Mouse (Mus musculus) limb, embryonic 14.5 days (tissue): ENCODE measurements at regions not wholly inside any gene's neighbourhood (a gene's known extent, or its start where the extent isn't known, plus 50 kb on each side); places are given as distances from the start of the nearest gene placed in this dataset.

Experiments used
- ATAC-seq: fragments of 200-750 bp; cut with Nextera tagmentation; 2 replicates; pipeline ENCODE4 v1.8.0; 2017; ENCODE audit warnings: low read depth, moderate number of reproducible peaks, moderate TSS enrichment; ENCODE audit not compliant: low FRiP score
- DNase-seq: peaks from one replicate; pipeline ENCODE4 v3.0.0-alpha.2; 2015; ENCODE audit warnings: low spot score
- H3K27ac ChIP-seq: fragments of 300-500 bp; sonication (generic); replicated peaks from 2 replicates; pipeline ENCODE4 v1.5.1; 2014; ENCODE audit warnings: low read depth, mild to moderate bottlenecking, low read length, moderate library complexity, mixed read lengths
- H3K27me3 ChIP-seq: fragments of 300-500 bp; sonication (generic); 2 replicates; pipeline ENCODE4 v1.6.1; 2014; ENCODE audit warnings: low read length, mixed read lengths; ENCODE audit not compliant: control insufficient read depth, insufficient read depth
- H3K36me3 ChIP-seq: fragments of 300-500 bp; sonication (generic); 2 replicates; pipeline ENCODE4 v1.6.1; 2014; ENCODE audit warnings: mild to moderate bottlenecking, low read length, moderate library complexity, mixed read lengths; ENCODE audit not compliant: control insufficient read depth, insufficient read depth
- H3K4me1 ChIP-seq: fragments of 300-500 bp; sonication (generic); 2 replicates; pipeline ENCODE4 v1.6.1; 2014; ENCODE audit warnings: antibody characterized with exemption, low read length, mixed read lengths; ENCODE audit not compliant: control insufficient read depth, insufficient read depth
- H3K4me2 ChIP-seq: fragments of 300-500 bp; sonication (generic); replicated peaks from 2 replicates; pipeline ENCODE4 v1.6.1; 2014; ENCODE audit warnings: low read depth, mild to moderate bottlenecking, low read length, moderate library complexity; ENCODE audit not compliant: severe bottlenecking
- H3K4me3 ChIP-seq: fragments of 300-500 bp; sonication (generic); replicated peaks from 2 replicates; pipeline ENCODE4 v1.5.1; 2014; ENCODE audit warnings: low read length
- H3K9ac ChIP-seq: fragments of 300-500 bp; sonication (generic); 2 replicates; pipeline ENCODE4 v1.6.1; 2014; ENCODE audit warnings: mild to moderate bottlenecking, low read depth, low read length, moderate library complexity; ENCODE audit not compliant: severe bottlenecking
- H3K9me3 ChIP-seq: fragments of 300-500 bp; sonication (generic); 2 replicates; pipeline ENCODE4 v1.6.1; 2016; ENCODE audit warnings: low read length; ENCODE audit not compliant: control insufficient read depth
- POLR2A ChIP-seq: fragments of 200-500 bp; IDR thresholded peaks from 2 replicates; pipeline ENCODE4 v1.8.0; 2012; ENCODE audit warnings: inconsistent platforms, mild to moderate bottlenecking, moderate library complexity, borderline replicate concordance; ENCODE audit not compliant: insufficient read depth, insufficient read length; ENCODE audit errors: extremely low read depth
- WGBS: fragments of 180-500 bp; shearing (Covaris S2); extraction: QIAGEN DNeasy Blood & Tissue Kit; methylation state at CpG from one replicate; pipeline ENCODE4 v1.1.7; 2014; 5-methylcytosine and 5-hydroxymethylcytosine counted together

DNA sequence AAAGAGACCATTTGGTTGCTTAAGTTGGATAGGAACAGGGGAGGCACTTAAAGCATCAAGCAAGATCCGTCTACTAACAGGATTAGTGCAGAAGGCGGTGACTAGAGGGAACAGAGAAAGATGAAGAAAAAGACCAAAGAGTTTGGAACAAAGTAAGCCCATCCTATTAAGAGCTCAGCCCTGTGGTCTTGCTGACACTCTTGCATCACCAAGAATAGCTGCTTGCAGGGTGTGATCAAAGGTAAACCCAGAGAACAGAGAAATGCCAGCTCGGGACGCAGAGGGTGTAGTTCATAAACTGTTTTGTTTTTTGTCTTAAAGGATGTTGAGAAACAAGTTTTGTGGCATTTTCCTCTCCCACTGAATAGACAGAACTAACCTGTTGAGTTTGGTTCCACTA is 574.8 kb downstream of the Slc4a3 start:
- no peak for DNase-seq
- ATAC-seq, result no peak
- Histone ChIP-seq H3K4me2 (no peak overlapping the region), H3K27ac (no peak overlapping the region), H3K27me3 (no peaks in the 10 kb centered on the region), H3K36me3 (no peaks in the 10 kb centered on the region), H3K9me3 (no peaks in the 10 kb centered on the region), H3K4me3 (no peak overlapping the region), H3K4me1 (no peaks in the 10 kb centered on the region; the same call in 1 of the 2 replicates), H3K9ac (no peak overlapping the region)
- no peak for TF ChIP-seq POLR2A
- WGBS, result 69% methylated on average over 4 of the region's 4 CpGs

- Histone ChIP-seq H3K27me3 (no peaks in the 10 kb centered on the region), H3K4me2 (no peak overlapping the region), H3K4me1 (no peaks in the 10 kb centered on the region), H3K36me3 (no peaks in the 10 kb centered on the region), H3K9ac (no peak overlapping the region), H3K27ac (no peak overlapping the region), H3K4me3 (no peak overlapping the region), H3K9me3 (no peaks in the 10 kb centered on the region)
- TF ChIP-seq POLR2A, result no peak
- ATAC-seq, result no peak
- DNase-seq, result no peak
- WGBS, result 54% methylated on average over 4 of the region's 4 CpGs
These were observed 584.3 kb downstream of the Slc4a3 start for GRCm38 (mm10) chr1:76130353-76130752.

GRCm38 (mm10) chr1:76136810-76137209 is 590.7 kb downstream of the Slc4a3 start:
- ATAC-seq (no peak), DNase-seq (no peak)
- WGBS, result 97% methylated on average over 1 of the region's 1 CpGs
- no peak overlapping the region for H3K4me2 ChIP-seq
- no peaks in the 10 kb centered on the region for H3K9me3 ChIP-seq
- H3K4me3 ChIP-seq, result no peak overlapping the region
- no peaks in the 10 kb centered on the region for H3K36me3 ChIP-seq
- H3K9ac ChIP-seq, result no peak overlapping the region
- H3K27me3 ChIP-seq, result no peaks in the 10 kb centered on the region
- no peak overlapping the region for H3K27ac ChIP-seq
- no peaks in the 10 kb centered on the region for H3K4me1 ChIP-seq
- TF ChIP-seq POLR2A, result no peak

- DNase-seq (no peak), ATAC-seq (no peak)
- H3K9me3 ChIP-seq, result no peaks in the 10 kb centered on the region
- WGBS, result 41% methylated on average over 6 of the region's 6 CpGs
- no peaks in the 10 kb centered on the region for H3K27me3 ChIP-seq
- H3K27ac ChIP-seq, result no peak overlapping the region
- TF ChIP-seq POLR2A, result no peak
- H3K36me3 ChIP-seq, result no peaks in the 10 kb centered on the region
- no peaks in the 10 kb centered on the region for H3K4me1 ChIP-seq
- H3K4me2 ChIP-seq, result no peak overlapping the region
- H3K9ac ChIP-seq, result no peak overlapping the region
- H3K4me3 ChIP-seq, result no peak overlapping the region
These were observed 591.6 kb downstream of the Slc4a3 start for GRCm38 (mm10) chr1:76137701-76138100.

DNA sequence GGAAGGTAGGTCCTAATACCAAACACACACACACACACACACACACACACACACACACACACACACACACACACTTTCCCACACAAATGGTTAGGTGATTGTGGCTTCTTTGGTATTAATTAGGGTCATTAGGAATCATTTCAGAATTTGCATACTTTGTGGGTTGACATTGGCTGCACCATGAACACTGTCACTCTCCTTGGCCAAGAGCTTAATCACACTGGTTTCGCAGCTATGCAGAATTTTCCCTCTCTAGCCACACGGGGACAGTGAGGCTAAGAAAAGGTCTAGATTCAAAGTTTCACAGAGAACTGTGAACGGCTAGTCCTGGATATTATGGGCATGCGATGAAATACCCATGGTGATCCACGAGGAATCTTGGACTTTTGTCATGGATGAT is 597.5 kb downstream of the Slc4a3 start:
- ATAC-seq, result no peak
- no peak overlapping the region for H3K4me3 ChIP-seq
- no peak overlapping the region for H3K9ac ChIP-seq
- WGBS, result 65% methylated on average over 5 of the region's 5 CpGs
- H3K9me3 ChIP-seq, result no peaks in the 10 kb centered on the region
- no peak for TF ChIP-seq POLR2A
- H3K4me1 ChIP-seq, result no peaks in the 10 kb centered on the region
- no peak for DNase-seq
- H3K27ac ChIP-seq, result no peak overlapping the region
- H3K4me2 ChIP-seq, result no peak overlapping the region
- H3K36me3 ChIP-seq, result no peaks in the 10 kb centered on the region
- H3K27me3 ChIP-seq, result no peaks in the 10 kb centered on the region

DNA sequence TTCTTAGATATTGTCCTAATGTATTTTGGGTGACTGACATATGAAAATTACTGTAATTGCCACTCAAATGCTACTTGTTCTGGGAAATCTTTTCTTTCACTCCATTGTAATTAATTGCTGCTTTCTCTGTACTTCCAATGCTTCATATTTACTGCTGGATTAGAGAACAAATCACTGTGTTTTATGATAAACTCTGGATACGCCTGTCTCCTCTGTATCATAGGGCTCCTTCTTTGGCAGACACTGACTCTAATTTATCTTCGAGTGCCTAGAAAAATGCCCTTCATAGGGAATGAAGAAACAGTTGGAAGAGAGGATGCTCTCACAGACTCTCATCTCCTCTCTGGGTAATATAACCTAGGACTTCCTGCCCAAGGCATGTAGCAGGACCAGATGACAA is 602.9 kb downstream of the Slc4a3 start:
- no peaks in the 10 kb centered on the region for H3K4me1 ChIP-seq
- no peak overlapping the region for H3K4me3 ChIP-seq
- WGBS, result 86% methylated on average over 2 of the region's 2 CpGs
- DNase-seq, result no peak
- 0 out of 2 replicates have a peak, but pooled peaks cover 5% of the 10 kb centered on the region for H3K9me3 ChIP-seq
- H3K36me3 ChIP-seq, result no peaks in the 10 kb centered on the region
- no peak overlapping the region for H3K27ac ChIP-seq
- H3K4me2 ChIP-seq, result no peak overlapping the region
- no peak for TF ChIP-seq POLR2A
- H3K27me3 ChIP-seq, result no peaks in the 10 kb centered on the region
- H3K9ac ChIP-seq, result no peak overlapping the region
- ATAC-seq, result no peak
